43 mouse cellular contexts compared by ENCODE assay signal in the genomic region with DNA sequence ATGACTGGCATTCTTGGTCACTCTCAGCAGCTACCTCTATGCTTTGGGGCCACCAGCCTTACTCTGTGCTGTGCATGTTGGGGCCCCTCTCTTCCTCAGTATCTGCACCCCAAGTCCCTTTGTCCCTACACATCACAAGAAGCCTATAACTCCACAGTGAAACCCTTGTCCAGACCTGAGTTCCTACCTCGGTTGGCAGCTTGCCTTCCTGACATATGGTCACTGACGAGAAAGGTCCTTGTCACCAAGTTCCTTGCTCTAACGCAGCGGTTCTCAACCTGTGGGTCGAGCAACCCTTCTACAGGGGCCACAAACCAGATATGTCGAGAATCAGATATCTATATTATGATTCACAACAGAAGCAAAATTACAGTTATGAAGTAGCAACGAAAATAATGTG. TPM values are rescaled to one million over a fixed set of nuclear protein-coding genes. Genes with fewer than 3 reads are reported as not detected.
"Had no signal": no experiment of that assay in that cellular context is flagged by ENCODE, and none has a peak within 500 bp of the region (broad histone marks: within the 10 kb centered on the region; RNA-seq: fewer than 3 reads in every experiment).

No protein-coding gene starts in this region.

- H3K36me3 ChIP-seq: heart, embryonic 10.5 days; heart, embryonic 13.5 days; heart, embryonic 15.5 days; hindbrain, embryonic 13.5 days; hindbrain, embryonic 15.5 days; kidney, embryonic 15.5 days; limb, embryonic 12.5 days; liver, embryonic 13.5 days; liver, embryonic 15.5 days had no signal

- ATAC-seq: hindbrain, postnatal 0 days; intestine, embryonic 16.5 days; liver, postnatal 0 days had no signal

- H3K4me3 ChIP-seq: heart, embryonic 10.5 days; heart, embryonic 13.5 days; heart, embryonic 15.5 days; hindbrain, embryonic 13.5 days; hindbrain, embryonic 15.5 days; kidney, embryonic 15.5 days; limb, embryonic 12.5 days; liver, embryonic 13.5 days; liver, embryonic 15.5 days had no signal

- H3K4me2 ChIP-seq: heart, embryonic 13.5 days; heart, embryonic 15.5 days; hindbrain, embryonic 13.5 days; hindbrain, embryonic 15.5 days; kidney, embryonic 15.5 days; limb, embryonic 12.5 days; liver, embryonic 11.5 days; liver, embryonic 13.5 days; liver, embryonic 15.5 days had no signal

- H3K9ac ChIP-seq: heart, embryonic 13.5 days; heart, embryonic 15.5 days; hindbrain, embryonic 15.5 days; kidney, embryonic 15.5 days; limb, embryonic 12.5 days; liver, embryonic 13.5 days; liver, embryonic 15.5 days; liver, postnatal 0 days had no signal

- H3K27me3 ChIP-seq: hindbrain, embryonic 15.5 days; kidney, embryonic 15.5 days; limb, embryonic 12.5 days; liver, embryonic 13.5 days; liver, embryonic 15.5 days had no signal

- DNase-seq: gastrocnemius, postnatal 14 days; gastrocnemius, postnatal 36 days; heart, adult 18-20 months; heart, postnatal 14 days; heart, postnatal 36 days; kidney, adult 11 months; kidney, adult 2 months; kidney, adult 9 months; kidney, postnatal 14 days; kidney, postnatal 36 days; layer of hippocampus, adult 9-11 months; layer of hippocampus, postnatal 36 days; left cerebral cortex, postnatal 4 days; liver; liver, embryonic 13.5 days; liver, postnatal 0 days had no signal

- H3K9me3 ChIP-seq: heart, embryonic 10.5 days; heart, embryonic 13.5 days; heart, embryonic 15.5 days; hindbrain, embryonic 13.5 days; hindbrain, embryonic 15.5 days; kidney, embryonic 15.5 days; limb, embryonic 12.5 days; liver, embryonic 13.5 days; liver, embryonic 15.5 days had no signal

- H3K27ac ChIP-seq: heart, embryonic 13.5 days; heart, embryonic 15.5 days; hindbrain, embryonic 13.5 days; hindbrain, embryonic 15.5 days; hindbrain, postnatal 0 days; kidney, embryonic 15.5 days; kidney, postnatal 0 days; limb, embryonic 12.5 days; liver, embryonic 13.5 days; liver, embryonic 15.5 days had no signal

RNA-seq across cellular contexts. Expression of gene Bpi, which starts 25.2 kb away (rescaled TPM):
- total RNA-seq: gastrocnemius, adult 18-20 months; gastrocnemius, adult 8-10 months; gastrocnemius, postnatal 14 days; gastrocnemius, postnatal 36 days; heart, adult 18-20 months; heart, adult 8-10 months; heart, postnatal 14 days; heart, postnatal 36 days; hematopoietic stem cell, adult 5-6 weeks; hindbrain, postnatal 0 days; layer of hippocampus, adult 18-20 months; layer of hippocampus, adult 8-10 months; layer of hippocampus, postnatal 14 days; layer of hippocampus, postnatal 36 days; left cerebral cortex, adult 18-20 months; left cerebral cortex, adult 8-10 months; left cerebral cortex, postnatal 10 days; left cerebral cortex, postnatal 25 days; left cerebral cortex, postnatal 4 days had no signal
- polyA plus RNA-seq: heart, embryonic 10.5 days; heart, embryonic 13.5 days; heart, embryonic 15.5 days; heart, postnatal 0 days; hindbrain, embryonic 11.5 days; hindbrain, embryonic 13.5 days; hindbrain, embryonic 15.5 days; hindbrain, postnatal 0 days; intestine, embryonic 14.5 days; intestine, embryonic 16.5 days; large intestine, adult 2 months; limb, embryonic 12.5 days; liver, embryonic 11.5 days; liver, embryonic 13.5 days; liver, embryonic 15.5 days; liver, postnatal 0 days had no signal

RNA-seq across cellular contexts. Expression of gene D630003M21Rik, which starts 54.1 kb away (rescaled TPM):
- total RNA-seq: hematopoietic stem cell, adult 5-6 weeks had no signal
